Mouse (Mus musculus): Measurements from ENCODE around the gene Xrcc5. TPM values are rescaled to one million over a fixed set of nuclear protein-coding genes. Genes with fewer than 3 reads are reported as not detected.

Xrcc5 gene
- polyA plus RNA-seq (2011; ENCODE audit: insufficient read length, low read depth, missing spikeins), result 20.4 and 29.3 TPM in 2 replicates

- Histone ChIP-seq H3K4me3 (ENCODE audit: insufficient read depth, low read length) (peak within 1 kb of the TSS; percentile 58), H3K4me1 (ENCODE audit: control insufficient read depth, insufficient read depth, low read length) (peaks cover 3% of the 10 kb centered on the region; the same call in 1 of the 2 replicates), H3K27ac (ENCODE audit: insufficient read depth, low read length) (peak within 1 kb of the TSS; percentile 36)
- TF ChIP-seq CTCF (IDR thresholded peaks at IDR 0.05; ENCODE audit: borderline replicate concordance, insufficient read depth, low read length) (no peak), POLR2A (IDR thresholded peaks at IDR 0.05; ENCODE audit: low read depth, low read length) (peak; percentile 84)
Measured at GRCm38 (mm10) chr1:72307317-72307798, at the start of gene Xrcc5. Gene Xrcc5 (plus strand): TSS chr1:72307421.

- no peak overlapping the region for H3K27ac ChIP-seq (ENCODE audit: insufficient read depth, low read length)
- TF ChIP-seq POLR2A (IDR thresholded peaks at IDR 0.05; ENCODE audit: low read depth, low read length), result no peak
- no peak for TF ChIP-seq CTCF (IDR thresholded peaks at IDR 0.05; ENCODE audit: borderline replicate concordance, insufficient read depth, low read length)
- H3K4me1 ChIP-seq (ENCODE audit: control insufficient read depth, insufficient read depth, low read length), result no peaks in the 10 kb centered on the region
- no peak overlapping the region for H3K4me3 ChIP-seq (ENCODE audit: insufficient read depth, low read length)
Measured at GRCm38 (mm10) chr1:72263099-72263498, 44.1 kb upstream of the Xrcc5 start.

- H3K27ac ChIP-seq (ENCODE audit: insufficient read depth, low read length), result no peak overlapping the region
- no peak overlapping the region for H3K4me3 ChIP-seq (ENCODE audit: insufficient read depth, low read length)
- no peaks in the 10 kb centered on the region for H3K4me1 ChIP-seq (ENCODE audit: control insufficient read depth, insufficient read depth, low read length)
- TF ChIP-seq CTCF (IDR thresholded peaks at IDR 0.05; ENCODE audit: borderline replicate concordance, insufficient read depth, low read length) (no peak), POLR2A (IDR thresholded peaks at IDR 0.05; ENCODE audit: low read depth, low read length) (no peak)
Measured at GRCm38 (mm10) chr1:72278085-72278484, 29.1 kb upstream of the Xrcc5 start.

- TF ChIP-seq POLR2A (IDR thresholded peaks at IDR 0.05; ENCODE audit: low read depth, low read length) (no peak), CTCF (IDR thresholded peaks at IDR 0.05; ENCODE audit: borderline replicate concordance, insufficient read depth, low read length) (no peak)
- no peak overlapping the region for H3K27ac ChIP-seq (ENCODE audit: insufficient read depth, low read length)
- H3K4me3 ChIP-seq (ENCODE audit: insufficient read depth, low read length), result no peak overlapping the region
- H3K4me1 ChIP-seq (ENCODE audit: control insufficient read depth, insufficient read depth, low read length), result no peaks in the 10 kb centered on the region
Measured at GRCm38 (mm10) chr1:72282604-72283003, 24.6 kb upstream of the Xrcc5 start.

- no peaks in the 10 kb centered on the region for H3K4me1 ChIP-seq (ENCODE audit: control insufficient read depth, insufficient read depth, low read length)
- TF ChIP-seq POLR2A (IDR thresholded peaks at IDR 0.05; ENCODE audit: low read depth, low read length) (peak; percentile 87), CTCF (IDR thresholded peaks at IDR 0.05; ENCODE audit: borderline replicate concordance, insufficient read depth, low read length) (no peak)
- peak within 1 kb of the TSS; percentile 85 for H3K4me3 ChIP-seq (ENCODE audit: insufficient read depth, low read length)
- H3K27ac ChIP-seq (ENCODE audit: insufficient read depth, low read length), result no peak within 1 kb of the TSS; the same call in 1 of the 2 replicates
Measured at GRCm38 (mm10) chr1:72283992-72284485, 23.2 kb upstream of the Xrcc5 start, which contains the start of the genes Pecr and Tmem169. Gene Pecr (minus strand): TSS chr1:72284314. Gene Tmem169 (plus strand): TSS chr1:72284369.

- no peak overlapping the region for H3K4me3 ChIP-seq (ENCODE audit: insufficient read depth, low read length)
- TF ChIP-seq POLR2A (IDR thresholded peaks at IDR 0.05; ENCODE audit: low read depth, low read length), result no peak
- TF ChIP-seq CTCF (IDR thresholded peaks at IDR 0.05; ENCODE audit: borderline replicate concordance, insufficient read depth, low read length), result no peak
- H3K4me1 ChIP-seq (ENCODE audit: control insufficient read depth, insufficient read depth, low read length), result no peaks in the 10 kb centered on the region
- no peak overlapping the region for H3K27ac ChIP-seq (ENCODE audit: insufficient read depth, low read length)
Measured at GRCm38 (mm10) chr1:72284539-72284938, 22.7 kb upstream of the Xrcc5 start.

GRCm38 (mm10) chr1:72286904-72287303 is 20.3 kb upstream of the Xrcc5 start:
- H3K27ac ChIP-seq (ENCODE audit: insufficient read depth, low read length), result no peak overlapping the region
- TF ChIP-seq POLR2A (IDR thresholded peaks at IDR 0.05; ENCODE audit: low read depth, low read length) (no peak), CTCF (IDR thresholded peaks at IDR 0.05; ENCODE audit: borderline replicate concordance, insufficient read depth, low read length) (no peak)
- no peak overlapping the region for H3K4me3 ChIP-seq (ENCODE audit: insufficient read depth, low read length)
- no peaks in the 10 kb centered on the region for H3K4me1 ChIP-seq (ENCODE audit: control insufficient read depth, insufficient read depth, low read length)

- Histone ChIP-seq H3K4me3 (ENCODE audit: insufficient read depth, low read length) (no peak overlapping the region), H3K27ac (ENCODE audit: insufficient read depth, low read length) (no peak overlapping the region), H3K4me1 (ENCODE audit: control insufficient read depth, insufficient read depth, low read length) (no peaks in the 10 kb centered on the region)
- TF ChIP-seq POLR2A (IDR thresholded peaks at IDR 0.05; ENCODE audit: low read depth, low read length) (no peak), CTCF (IDR thresholded peaks at IDR 0.05; ENCODE audit: borderline replicate concordance, insufficient read depth, low read length) (no peak)
Measured at GRCm38 (mm10) chr1:72287893-72288292, 19.3 kb upstream of the Xrcc5 start.

GRCm38 (mm10) chr1:72288527-72289150 is 18.6 kb upstream of the Xrcc5 start:
- Histone ChIP-seq H3K4me1 (ENCODE audit: control insufficient read depth, insufficient read depth, low read length) (no peaks in the 10 kb centered on the region), H3K27ac (ENCODE audit: insufficient read depth, low read length) (no peak overlapping the region), H3K4me3 (ENCODE audit: insufficient read depth, low read length) (no peak overlapping the region)
- TF ChIP-seq CTCF (IDR thresholded peaks at IDR 0.05; ENCODE audit: borderline replicate concordance, insufficient read depth, low read length) (no peak), POLR2A (IDR thresholded peaks at IDR 0.05; ENCODE audit: low read depth, low read length) (no peak)

GRCm38 (mm10) chr1:72290896-72291295 is 16.3 kb upstream of the Xrcc5 start:
- TF ChIP-seq POLR2A (IDR thresholded peaks at IDR 0.05; ENCODE audit: low read depth, low read length) (no peak), CTCF (IDR thresholded peaks at IDR 0.05; ENCODE audit: borderline replicate concordance, insufficient read depth, low read length) (no peak)
- Histone ChIP-seq H3K4me3 (ENCODE audit: insufficient read depth, low read length) (no peak overlapping the region), H3K27ac (ENCODE audit: insufficient read depth, low read length) (no peak overlapping the region), H3K4me1 (ENCODE audit: control insufficient read depth, insufficient read depth, low read length) (no peaks in the 10 kb centered on the region)
